Mouse (Mus musculus): ENCODE measurements around the gene Sema4b.
A peak's percentile ranks its signal among the peaks of the same experiment; 100 is the strongest.

GRCm38 (mm10) chr7:80186531-80187296 lies at the start of gene Sema4b:
- TF ChIP-seq CTCF (IDR thresholded peaks at IDR 0.05; ENCODE audit: control insufficient read depth, insufficient read depth, insufficient replicate concordance, low read depth, low read length) (no peak), POLR2A (IDR thresholded peaks at IDR 0.05; ENCODE audit: control insufficient read depth, low read depth, low read length) (peak; percentile 64)

Data from testis, adult 2 months (tissue).